Mouse (Mus musculus) forebrain, embryonic 11.5 days (tissue): ENCODE data around the gene Actn4. TPM values are rescaled to one million over a fixed set of nuclear protein-coding genes. Genes with fewer than 3 reads are reported as not detected.
"Not testable (repeated sequence)": the region's sequence is repeated elsewhere in the genome, so short reads cannot be mapped to it uniquely, and the experiment has no call there.

ENCODE experiments used
- ATAC-seq: fragments of 200-750 bp; cut with Nextera tagmentation; replicated peaks from 2 replicates; pipeline ENCODE4 v1.8.0; 2017; ENCODE audit warnings: moderate TSS enrichment; ENCODE audit not compliant: low FRiP score
- DNase-seq: peaks from one replicate; pipeline ENCODE4 v3.0.0-alpha.2; 2017; ENCODE audit warnings: low spot score
- H3K27ac ChIP-seq: fragments of 300-500 bp; sonication (generic); 2 replicates; pipeline ENCODE4 v1.5.1; 2014; ENCODE audit warnings: low read depth, low read length
- H3K27me3 ChIP-seq: fragments of 300-500 bp; sonication (generic); 2 replicates; pipeline ENCODE4 v1.6.1; 2014; ENCODE audit warnings: mild to moderate bottlenecking, low read length, mixed read lengths; ENCODE audit not compliant: control insufficient read depth, insufficient read depth
- H3K36me3 ChIP-seq: fragments of 300-500 bp; sonication (generic); 2 replicates; pipeline ENCODE4 v1.6.1; 2014; ENCODE audit warnings: mild to moderate bottlenecking, low read length, moderate library complexity, mixed read lengths; ENCODE audit not compliant: control insufficient read depth, insufficient read depth
- H3K4me1 ChIP-seq: fragments of 300-500 bp; sonication (generic); replicated peaks from 2 replicates; pipeline ENCODE4 v1.6.1; 2014; ENCODE audit warnings: low read length, mixed read lengths; ENCODE audit not compliant: control insufficient read depth, insufficient read depth
- H3K4me2 ChIP-seq: fragments of 300-500 bp; sonication (generic); 2 replicates; pipeline ENCODE4 v1.6.1; 2014; ENCODE audit warnings: low read depth, mild to moderate bottlenecking, low read length, moderate library complexity, mixed read lengths; ENCODE audit not compliant: severe bottlenecking
- H3K4me3 ChIP-seq: fragments of 300-500 bp; sonication (generic); 2 replicates; pipeline ENCODE4 v1.5.1; 2014; ENCODE audit warnings: low read depth, low read length
- H3K9ac ChIP-seq: fragments of 300-500 bp; sonication (generic); 2 replicates; pipeline ENCODE4 v1.6.1; 2014; ENCODE audit warnings: low read length
- H3K9me3 ChIP-seq: fragments of 300-500 bp; sonication (generic); 2 replicates; pipeline ENCODE4 v1.6.1; 2016; ENCODE audit warnings: low read length, mixed read lengths; ENCODE audit not compliant: control insufficient read depth
- WGBS: fragments of 180-500 bp; shearing (Covaris S2); extraction: QIAGEN DNeasy Blood & Tissue Kit; methylation state at CpG from one replicate; pipeline ENCODE4 v1.1.7; 2014; 5-methylcytosine and 5-hydroxymethylcytosine counted together
- polyA plus RNA-seq: library from polyadenylated mRNA; unstranded; fragments of >200 nt; fragmentation: Nextera tagmentation; extraction: Ambion mirVana; gene quantifications from 2 replicates; pipeline ENCODE4 v1.2.1, GENCODE M21; 2014

Gene Actn4
- polyA plus RNA-seq, 1 experiment from 2014 or later: 182 TPM

DNA sequence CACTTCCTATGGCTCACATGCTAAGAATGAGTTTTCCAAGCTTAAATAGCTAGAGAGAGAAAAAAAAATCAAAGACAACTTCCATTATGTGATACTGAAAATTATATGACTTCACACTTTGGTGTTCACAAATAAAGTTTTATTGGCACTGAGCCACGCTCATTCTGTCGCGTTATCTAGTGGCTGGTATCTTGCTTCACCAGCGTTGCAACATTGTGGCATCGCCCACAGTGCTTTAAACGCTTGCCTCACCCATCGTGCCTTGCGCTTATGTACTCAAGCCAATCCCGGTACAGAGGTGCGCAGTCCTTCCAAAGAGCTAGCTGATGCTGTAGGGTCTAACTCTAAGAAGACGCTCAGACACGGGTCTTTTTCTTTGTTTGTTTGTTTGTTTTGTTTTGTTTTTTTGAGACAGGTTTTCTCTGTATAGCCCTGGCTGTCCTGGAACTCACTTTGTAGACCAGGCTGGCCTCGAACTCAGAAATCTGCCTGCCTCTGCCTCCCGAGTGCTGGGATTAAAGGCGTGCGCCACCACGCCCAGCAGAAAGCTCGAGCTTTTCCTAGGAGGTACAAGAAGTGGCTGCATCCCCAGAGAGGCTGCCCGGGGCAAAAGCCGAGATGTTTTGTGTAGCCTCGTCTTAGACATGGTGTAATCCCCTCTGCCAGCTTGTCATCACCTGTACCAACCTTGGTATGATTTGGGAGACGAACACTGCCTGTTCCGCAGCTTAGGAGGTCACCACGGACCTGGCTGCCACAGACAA is 91.1 kb downstream of the Actn4 start:
- H3K4me1 ChIP-seq: no peaks in the 10 kb centered on the region
- H3K9ac ChIP-seq: no peak overlapping the region
- no peak overlapping the region for H3K27ac ChIP-seq
- no peaks in the 10 kb centered on the region for H3K27me3 ChIP-seq
- no peak overlapping the region for H3K4me2 ChIP-seq
- no peaks in the 10 kb centered on the region for H3K9me3 ChIP-seq
- 89% methylated on average over 24 of the region's 24 CpGs for WGBS
- no peak for DNase-seq
- H3K36me3 ChIP-seq: no peaks in the 10 kb centered on the region
- no peak for ATAC-seq
- no peak overlapping the region for H3K4me3 ChIP-seq

DNA sequence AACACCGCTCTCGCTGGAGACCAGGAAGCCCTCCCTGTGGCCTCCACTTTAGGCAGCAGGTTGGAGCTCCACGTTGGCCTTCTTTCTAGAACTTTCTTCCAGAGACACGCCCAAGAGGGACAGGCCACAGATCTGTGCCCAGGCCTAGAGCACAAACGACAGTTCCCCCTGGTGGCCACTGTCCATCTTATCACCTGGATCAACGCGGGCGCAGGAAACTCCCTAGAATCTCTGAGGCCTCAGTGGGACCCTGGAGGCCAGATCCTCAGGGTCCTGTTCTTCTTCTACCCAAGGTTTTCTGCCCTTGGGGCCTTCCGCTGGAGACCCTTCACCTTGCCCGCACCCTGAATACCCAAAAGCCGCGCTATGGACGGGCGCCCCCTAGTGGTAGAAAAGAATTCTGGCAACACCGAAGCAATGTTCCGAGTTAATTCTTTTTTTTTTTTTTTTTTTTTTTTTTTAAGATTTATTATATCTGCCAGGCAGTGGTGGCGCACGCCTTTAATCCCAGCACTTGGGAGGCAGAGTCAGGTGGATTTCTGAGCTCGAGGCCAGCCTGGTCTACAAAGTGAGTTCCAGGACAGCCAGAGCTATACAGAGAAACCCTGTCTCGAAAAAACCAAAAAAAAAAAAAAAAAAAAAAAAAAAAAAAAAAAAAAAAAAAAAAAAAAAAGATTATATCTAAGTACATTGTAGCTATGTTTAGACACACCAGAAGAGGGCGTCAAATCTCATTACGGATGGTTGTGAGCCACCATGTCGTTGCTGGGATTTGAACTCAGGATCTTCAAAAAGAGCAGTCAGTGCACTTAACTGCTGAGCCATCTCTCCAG is 94.4 kb downstream of the Actn4 start:
- not testable (repeated sequence) for H3K27ac ChIP-seq, H3K9me3 ChIP-seq, H3K4me3 ChIP-seq, H3K4me1 ChIP-seq, H3K9ac ChIP-seq, ATAC-seq, H3K36me3 ChIP-seq, H3K27me3 ChIP-seq, H3K4me2 ChIP-seq
- DNase-seq: peak; percentile 82
- WGBS: 31% methylated on average over 23 of the region's 23 CpGs

DNA sequence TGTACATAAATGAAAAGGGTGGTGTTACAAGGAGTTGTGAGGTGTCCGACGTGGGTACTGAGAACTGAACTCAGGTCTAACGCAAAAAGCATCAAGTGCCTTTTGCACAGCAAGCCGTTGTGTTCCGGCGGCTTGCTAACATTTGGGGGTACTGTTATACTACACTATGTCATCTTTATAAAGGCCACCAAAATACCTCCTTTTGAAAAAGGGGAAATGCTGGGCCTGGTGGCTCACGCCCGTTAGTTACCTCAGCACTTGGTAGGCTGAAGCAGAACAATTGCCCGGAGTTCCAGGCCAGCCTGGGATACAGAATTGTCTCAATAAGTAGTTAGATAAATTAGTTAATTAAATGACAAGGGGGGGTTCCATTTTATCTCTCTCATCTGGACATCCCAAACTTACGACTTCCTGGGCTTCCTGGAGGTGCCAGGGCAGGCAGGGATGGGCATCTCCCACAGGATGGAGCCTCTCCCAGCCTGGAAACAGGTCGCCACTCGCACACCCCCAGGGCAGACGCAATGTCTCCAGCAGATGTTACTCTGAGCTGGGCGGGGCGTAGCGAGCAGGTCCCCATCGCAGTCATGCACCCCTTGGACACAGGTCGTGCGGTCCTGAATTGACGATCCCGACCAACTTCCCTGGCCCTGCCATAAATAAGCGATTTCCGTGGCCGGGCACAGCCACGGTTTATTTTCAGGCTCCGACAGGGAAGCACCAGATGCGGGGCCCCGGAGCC is 95.2 kb downstream of the Actn4 start:
- 92% methylated on average over 28 of the region's 28 CpGs for WGBS
- no peak overlapping the region for H3K4me3 ChIP-seq
- H3K4me1 ChIP-seq: peaks cover 5% of the 10 kb centered on the region
- no peaks in the 10 kb centered on the region for H3K27me3 ChIP-seq
- H3K4me2 ChIP-seq: no peak overlapping the region
- no peaks in the 10 kb centered on the region for H3K36me3 ChIP-seq
- no peak for DNase-seq
- no peaks in the 10 kb centered on the region for H3K9me3 ChIP-seq
- no peak overlapping the region for H3K9ac ChIP-seq
- H3K27ac ChIP-seq: no peak overlapping the region
- ATAC-seq: no peak; the same call in 1 of the 2 replicates

DNA sequence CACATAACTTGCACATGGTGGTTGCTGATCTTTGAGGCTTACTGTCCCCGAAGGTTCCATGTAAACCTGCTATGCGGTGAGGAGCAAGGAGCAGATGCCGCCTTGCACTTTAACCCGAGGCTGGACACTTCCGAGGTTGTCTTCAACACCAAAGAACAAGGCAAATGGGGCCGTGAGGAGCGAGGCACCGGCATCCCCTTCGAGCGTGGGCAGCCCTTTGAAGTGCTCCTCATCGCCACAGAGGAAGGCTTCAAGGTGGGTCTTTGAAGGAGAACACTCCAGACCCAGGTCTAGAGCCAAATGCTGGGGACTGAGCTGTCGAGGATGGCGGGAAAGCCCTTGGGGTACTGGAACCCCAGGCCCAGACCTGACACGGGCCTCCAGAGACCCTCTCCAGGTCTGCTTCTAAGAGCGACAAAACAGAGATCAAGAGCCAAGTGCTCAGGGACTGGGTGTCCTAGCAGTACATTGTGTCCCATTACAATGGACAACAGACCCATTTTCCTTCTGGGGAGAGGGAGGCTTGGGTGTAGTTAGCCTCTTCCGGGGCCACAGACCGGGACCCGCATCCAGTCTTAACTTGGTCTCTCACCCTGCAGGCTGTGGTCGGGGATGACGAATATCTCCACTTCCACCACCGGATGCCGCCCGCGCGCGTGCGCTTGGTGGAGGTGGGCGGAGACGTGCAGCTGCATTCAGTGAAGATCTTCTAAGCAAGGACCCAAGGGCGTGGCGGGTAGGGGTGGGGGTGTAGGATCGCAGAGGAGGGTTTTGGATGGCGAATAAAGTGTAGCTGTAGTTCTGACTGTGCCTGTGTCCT is 96.4 kb downstream of the Actn4 start:
- peak overlapping the region; percentile 34; the same call in 1 of the 2 replicates for H3K4me2 ChIP-seq
- no peak overlapping the region for H3K27ac ChIP-seq
- H3K4me3 ChIP-seq: no peak overlapping the region
- 48% methylated on average over 33 of the region's 33 CpGs for WGBS
- H3K9ac ChIP-seq: no peak overlapping the region
- ATAC-seq (peak; percentile 15; the same call in 1 of the 2 replicates), DNase-seq (peak; percentile 84)
- H3K4me1 ChIP-seq: peaks cover 5% of the 10 kb centered on the region
- no peaks in the 10 kb centered on the region for H3K36me3 ChIP-seq
- no peaks in the 10 kb centered on the region for H3K27me3 ChIP-seq
- H3K9me3 ChIP-seq: no peaks in the 10 kb centered on the region

DNA sequence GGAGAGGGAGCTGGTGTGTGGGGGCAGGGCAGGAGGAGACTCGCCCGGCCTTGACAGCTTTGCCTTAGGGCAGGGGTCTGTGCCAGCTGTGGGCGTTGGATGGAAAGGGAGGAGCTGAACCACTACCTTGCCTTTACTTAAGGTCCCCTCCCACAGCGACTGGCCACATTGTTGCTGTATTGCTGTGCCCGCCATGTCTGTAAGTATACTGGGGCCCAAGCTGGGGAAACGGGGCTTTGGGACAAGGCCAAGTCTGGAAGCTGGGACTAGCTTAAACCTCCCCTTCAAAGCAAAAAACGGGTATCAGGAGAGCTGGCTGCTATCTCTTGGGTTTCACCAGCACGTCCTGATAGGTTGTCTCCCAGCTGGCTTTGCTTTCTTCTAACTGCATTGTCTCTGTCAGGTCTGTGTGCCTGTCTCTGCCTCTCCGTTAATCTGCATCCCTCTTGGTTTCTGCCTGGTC is 97.8 kb downstream of the Actn4 start:
- WGBS: 47% methylated on average over 9 of the region's 9 CpGs
- DNase-seq: no peak
- Histone ChIP-seq H3K4me3 (no peak overlapping the region), H3K27me3 (no peaks in the 10 kb centered on the region), H3K4me2 (no peak overlapping the region), H3K9ac (no peak overlapping the region), H3K4me1 (peaks cover 5% of the 10 kb centered on the region), H3K27ac (no peak overlapping the region), H3K9me3 (no peaks in the 10 kb centered on the region), H3K36me3 (no peaks in the 10 kb centered on the region)
- ATAC-seq: no peak

DNA sequence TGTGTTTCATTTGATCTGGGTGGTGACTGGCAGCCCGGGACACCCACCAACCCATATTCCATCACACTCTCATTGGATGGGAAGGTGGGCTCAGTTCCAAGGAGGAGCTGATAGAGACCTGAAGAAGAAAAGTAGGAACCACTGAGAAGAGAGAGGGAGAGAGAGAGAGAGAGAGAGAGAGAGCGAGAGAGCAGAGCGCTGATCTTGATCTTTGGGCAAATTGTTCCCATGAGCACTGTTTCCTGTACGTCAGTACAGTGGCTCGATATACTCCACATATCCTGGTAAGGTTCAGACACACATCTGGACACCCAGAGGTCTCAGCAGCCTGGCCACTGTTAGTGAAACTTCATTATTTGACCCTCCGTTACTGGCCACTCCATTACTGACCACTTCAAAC is 98.6 kb downstream of the Actn4 start, which contains the start of gene Lgals7:
Lgals7 (plus strand) TSS at position 314 of the 400 bp plus-strand sequence.
- H3K4me1 ChIP-seq: peaks cover 5% of the 10 kb centered on the region
- no peak for ATAC-seq
- no peaks in the 10 kb centered on the region for H3K36me3 ChIP-seq
- DNase-seq: no peak
- H3K4me2 ChIP-seq: no peak within 1 kb of the TSS
- H3K27ac ChIP-seq: no peak within 1 kb of the TSS
- 85% methylated on average over 6 of the region's 6 CpGs for WGBS
- no peak within 1 kb of the TSS for H3K9ac ChIP-seq
- H3K27me3 ChIP-seq: no peaks in the 10 kb centered on the region
- no peak within 1 kb of the TSS for H3K4me3 ChIP-seq
- H3K9me3 ChIP-seq: no peaks in the 10 kb centered on the region; the same call in 1 of the 2 replicates

DNA sequence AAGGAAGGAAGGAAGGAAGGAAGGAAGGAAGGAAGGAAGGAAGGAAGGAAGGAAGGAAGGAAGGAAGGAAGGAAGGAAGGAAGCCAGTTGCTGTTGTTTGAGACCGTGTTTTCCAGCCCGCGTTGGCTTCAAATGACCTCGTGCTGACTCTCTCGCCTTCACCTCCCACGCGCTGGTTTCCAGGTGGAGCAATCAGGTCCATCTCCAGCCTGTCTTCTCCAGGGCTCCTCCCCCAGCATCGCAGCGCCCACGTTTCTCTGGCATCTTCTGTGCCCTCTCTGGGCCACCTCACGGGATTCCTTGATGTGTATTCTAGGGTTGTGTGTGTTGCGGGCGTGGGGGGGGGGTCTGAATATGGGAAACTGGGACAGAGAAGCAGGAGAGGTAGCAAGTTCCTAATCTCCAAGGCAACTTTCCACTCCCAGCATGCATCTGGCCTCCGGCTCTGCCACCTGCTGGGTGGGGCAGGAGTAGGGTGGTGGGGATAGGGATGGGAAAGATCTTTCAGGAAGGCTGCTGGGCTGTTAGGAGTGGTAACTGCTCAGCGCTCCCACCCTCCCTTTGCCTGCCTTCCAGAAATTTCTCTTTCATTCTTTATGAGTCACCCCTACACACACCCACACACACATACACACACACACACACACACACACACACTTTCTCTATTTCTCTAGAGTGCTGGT is 99.2 kb downstream of the Actn4 start:
- Histone ChIP-seq H3K9me3 (no peaks in the 10 kb centered on the region; the same call in 1 of the 2 replicates), H3K27me3 (no peaks in the 10 kb centered on the region), H3K4me1 (peaks cover 5% of the 10 kb centered on the region), H3K9ac (no peak overlapping the region), H3K4me3 (no peak overlapping the region), H3K36me3 (no peaks in the 10 kb centered on the region), H3K27ac (no peak overlapping the region), H3K4me2 (no peak overlapping the region)
- ATAC-seq (no peak), DNase-seq (no peak)
- 87% methylated on average over 15 of the region's 15 CpGs for WGBS
